Mouse (Mus musculus) midbrain, embryonic 11.5 days (tissue): ENCODE measurements around the gene Mtmr2. TPM values are rescaled to one million over a fixed set of nuclear protein-coding genes. Genes with fewer than 3 reads are reported as not detected.

ENCODE experiments used
- ATAC-seq: fragments of 200-750 bp; cut with Nextera tagmentation; 2 replicates; pipeline ENCODE4 v1.8.0; 2017; ENCODE audit warnings: moderate TSS enrichment, moderate library complexity; ENCODE audit not compliant: low FRiP score
- DNase-seq: peaks from one replicate; pipeline ENCODE4 v3.0.0; 2015; ENCODE audit warnings: low spot score; ENCODE audit errors: missing footprints
- H3K27ac ChIP-seq: fragments of 300-500 bp; sonication (generic); 2 replicates; pipeline ENCODE4 v1.5.1; 2014; ENCODE audit warnings: low read depth, low read length
- H3K27me3 ChIP-seq: fragments of 300-500 bp; sonication (generic); 2 replicates; pipeline ENCODE4 v1.6.1; 2014; ENCODE audit warnings: mild to moderate bottlenecking, low read length, moderate library complexity, mixed read lengths; ENCODE audit not compliant: control insufficient read depth, insufficient read depth
- H3K36me3 ChIP-seq: fragments of 300-500 bp; sonication (generic); 2 replicates; pipeline ENCODE4 v1.6.1; 2014; ENCODE audit warnings: mild to moderate bottlenecking, low read length, moderate library complexity, mixed read lengths; ENCODE audit not compliant: control insufficient read depth, insufficient read depth
- H3K4me1 ChIP-seq: fragments of 300-500 bp; sonication (generic); 2 replicates; pipeline ENCODE4 v1.6.1; 2014; ENCODE audit warnings: low read length; ENCODE audit not compliant: control insufficient read depth, insufficient read depth
- H3K4me2 ChIP-seq: fragments of 300-500 bp; sonication (generic); 2 replicates; pipeline ENCODE4 v1.6.1; 2014; ENCODE audit warnings: mild to moderate bottlenecking, moderate library complexity
- H3K4me3 ChIP-seq: fragments of 300-500 bp; sonication (generic); 2 replicates; pipeline ENCODE4 v1.5.1; 2014; ENCODE audit warnings: low read depth, low read length
- H3K9ac ChIP-seq: fragments of 300-500 bp; sonication (generic); 2 replicates; pipeline ENCODE4 v1.6.1; 2014; ENCODE audit warnings: low read length
- H3K9me3 ChIP-seq: fragments of 300-500 bp; sonication (generic); 2 replicates; pipeline ENCODE4 v1.6.1; 2016; ENCODE audit warnings: low read length; ENCODE audit not compliant: control insufficient read depth
- WGBS: fragments of 180-500 bp; shearing (Covaris S2); extraction: QIAGEN DNeasy Blood & Tissue Kit; methylation state at CpG from one replicate; pipeline ENCODE4 v1.1.7; 2014; 5-methylcytosine and 5-hydroxymethylcytosine counted together
- polyA plus RNA-seq: library from polyadenylated mRNA; unstranded; fragments of >200 nt; fragmentation: Nextera tagmentation; extraction: Ambion mirVana; gene quantifications from 2 replicates; pipeline ENCODE4 v1.2.1, GENCODE M21; 2014

Gene Mtmr2
- polyA plus RNA-seq, 1 experiment from 2014 or later: 78.4 TPM

- no peak for ATAC-seq
- WGBS: 89% methylated on average over 3 of the region's 3 CpGs
These were observed 105.7 kb downstream of the Mtmr2 start for GRCm38 (mm10) chr9:13853876-13854275.

More at GRCm38 (mm10) chr9:13853876-13854275, 105.7 kb downstream of the Mtmr2 start:
- Histone ChIP-seq H3K4me2 (no peak overlapping the region), H3K4me1 (no peaks in the 10 kb centered on the region), H3K27ac (no peak overlapping the region), H3K4me3 (no peak overlapping the region), H3K36me3 (no peaks in the 10 kb centered on the region), H3K9ac (no peak overlapping the region), H3K9me3 (no peaks in the 10 kb centered on the region), H3K27me3 (no peaks in the 10 kb centered on the region)
- DNase-seq: no peak

Other genes starting within 250 kb of the Mtmr2 start
- 59.9 and 71.2 TPM in 2 replicates for gene Cep57, start 78.7 kb downstream of the Mtmr2 start, polyA plus RNA-seq
- 28.9 and 33.6 TPM in 2 replicates for gene Fam76b, start 79.3 kb downstream of the Mtmr2 start, polyA plus RNA-seq